Mouse (Mus musculus) c-Kit-positive CD71-positive TER-119-negative erythroid progenitor cells, embryonic 14.5 days (primary cell): Measurements from ENCODE around the gene Gnl2.

Experiments used
- DNase-seq: peaks from one replicate; pipeline ENCODE4 v3.0.0-alpha.2; 2013; ENCODE audit warnings: low read depth

Gene Gnl2

GRCm38 (mm10) chr4:125015806-125016635 lies at the start of gene Gnl2:
Gene Gnl2, plus strand, starts transcription at chr4:125016585.
- no peak for DNase-seq

- DNase-seq, result no peak
These were observed 47.7 kb upstream of the Gnl2 start for GRCm38 (mm10) chr4:124968711-124969110.

- no peak for DNase-seq
These were observed 47.1 kb upstream of the Gnl2 start for GRCm38 (mm10) chr4:124969219-124969848.

- no peak for DNase-seq
These were observed 46.2 kb upstream of the Gnl2 start for GRCm38 (mm10) chr4:124970194-124970593.

GRCm38 (mm10) chr4:124970677-124971076 lies 45.7 kb upstream of the Gnl2 start:
- no peak for DNase-seq

DNA sequence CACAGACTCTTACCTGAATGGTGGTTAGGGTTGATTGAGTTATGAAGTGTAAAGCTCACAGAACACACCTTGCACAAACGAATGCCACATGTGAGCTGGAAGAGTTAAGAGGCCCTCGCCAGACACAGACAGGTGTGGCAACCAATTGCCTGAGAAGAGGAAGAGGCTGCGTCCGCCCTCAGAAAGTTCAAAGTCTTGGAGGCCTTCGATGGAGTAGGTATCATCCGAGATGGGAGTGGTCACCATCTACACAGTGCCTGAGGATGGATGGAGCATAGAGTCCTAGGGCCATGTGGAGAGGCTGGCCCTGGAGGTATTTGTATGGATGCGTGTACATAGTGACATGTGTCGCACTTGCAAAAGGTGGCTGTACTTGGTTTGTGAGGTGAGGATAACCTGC lies 45.3 kb upstream of the Gnl2 start:
- no peak for DNase-seq

GRCm38 (mm10) chr4:124972316-124972715 lies 44.1 kb upstream of the Gnl2 start:
- no peak for DNase-seq

GRCm38 (mm10) chr4:124973296-124973695 lies 43.1 kb upstream of the Gnl2 start:
- DNase-seq, result no peak

DNA sequence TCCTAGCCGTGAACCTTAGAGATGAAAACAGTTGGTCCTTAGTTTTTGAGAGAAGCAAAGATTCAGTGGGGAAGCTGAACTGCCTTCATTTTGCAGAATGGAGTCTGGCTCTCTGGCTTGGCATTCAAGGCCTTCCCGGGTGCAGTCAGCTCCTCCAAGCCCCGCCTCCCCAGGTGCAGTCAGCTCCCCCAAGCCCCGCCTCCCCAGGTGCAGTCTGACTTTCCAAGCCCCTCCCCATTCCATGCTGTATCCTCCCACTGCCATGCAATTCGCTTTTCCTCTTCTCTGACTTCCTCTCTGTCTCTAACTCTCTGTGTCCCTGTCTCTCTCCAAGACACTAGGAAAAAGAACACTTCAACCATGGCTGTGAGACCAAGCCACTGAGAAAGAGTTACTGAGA lies 38.2 kb upstream of the Gnl2 start:
- DNase-seq, result no peak

DNA sequence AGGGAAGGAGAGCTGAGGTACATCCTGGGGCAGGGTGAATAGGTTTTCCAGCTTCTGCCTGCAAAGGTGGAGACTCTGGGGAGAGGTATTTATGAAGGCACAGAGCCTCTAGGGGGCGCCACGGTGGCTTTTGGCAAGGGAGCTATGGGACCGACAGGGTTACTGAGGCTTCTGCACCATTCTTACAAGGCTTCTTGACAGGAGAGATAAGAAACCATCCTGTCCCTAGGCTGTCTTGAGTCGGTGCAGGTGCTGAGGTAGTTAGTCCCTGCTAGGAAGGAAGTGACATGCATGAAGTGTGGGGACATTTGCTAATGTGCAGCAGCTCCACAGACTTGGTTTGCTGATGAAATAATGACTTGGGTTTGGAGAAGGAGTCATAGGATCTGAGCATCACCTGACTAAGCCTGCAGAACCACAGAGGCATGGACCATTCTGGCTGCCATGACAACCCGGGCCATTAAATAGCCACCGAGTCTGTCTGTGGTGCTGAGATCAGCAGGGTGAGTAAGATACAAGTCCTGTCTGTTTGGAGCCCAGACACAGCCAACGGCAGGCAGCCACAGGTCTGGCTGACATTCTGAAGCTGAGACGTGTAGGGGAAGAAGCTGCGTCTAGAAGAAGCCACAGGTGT lies 32.4 kb upstream of the Gnl2 start:
- peak; percentile 28 for DNase-seq

DNA sequence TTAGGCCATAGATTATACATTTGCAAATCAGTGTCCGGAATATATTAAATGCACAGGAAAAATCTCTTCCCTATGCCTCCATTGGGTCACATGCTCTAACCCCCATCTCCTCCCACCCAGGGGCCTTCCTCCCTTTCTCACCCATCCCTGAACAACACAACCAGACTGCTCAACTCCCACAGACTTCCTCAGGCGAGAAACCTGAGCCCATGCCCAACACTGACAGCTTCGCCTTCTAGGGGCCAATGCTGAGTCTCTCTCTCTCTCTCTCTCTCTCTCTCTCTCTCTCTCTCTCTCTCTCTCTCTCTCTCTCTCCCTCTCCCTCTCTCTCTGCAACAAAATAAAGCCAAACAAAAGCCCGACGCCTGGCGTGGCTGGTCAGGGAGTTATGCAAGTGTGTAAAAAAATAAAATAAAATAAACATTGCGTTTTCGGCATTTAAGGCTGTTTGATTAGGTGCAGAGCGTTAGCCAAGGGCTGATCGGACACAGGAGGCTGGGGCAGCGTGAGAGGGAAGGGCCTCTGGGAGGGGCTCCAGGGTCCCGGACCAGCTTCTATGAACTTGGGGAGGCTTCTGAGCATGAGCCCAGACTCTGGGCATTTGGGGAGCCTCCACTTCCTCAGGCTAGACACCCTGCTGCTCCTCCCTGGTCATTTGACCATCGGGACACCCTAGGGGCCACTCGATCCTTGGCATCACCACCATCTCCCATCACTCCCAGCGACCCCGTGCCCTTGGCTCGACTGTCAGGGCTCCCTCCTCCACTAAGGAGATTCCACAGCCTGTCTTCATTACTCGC lies 31.3 kb upstream of the Gnl2 start:
- DNase-seq, result no peak

DNA sequence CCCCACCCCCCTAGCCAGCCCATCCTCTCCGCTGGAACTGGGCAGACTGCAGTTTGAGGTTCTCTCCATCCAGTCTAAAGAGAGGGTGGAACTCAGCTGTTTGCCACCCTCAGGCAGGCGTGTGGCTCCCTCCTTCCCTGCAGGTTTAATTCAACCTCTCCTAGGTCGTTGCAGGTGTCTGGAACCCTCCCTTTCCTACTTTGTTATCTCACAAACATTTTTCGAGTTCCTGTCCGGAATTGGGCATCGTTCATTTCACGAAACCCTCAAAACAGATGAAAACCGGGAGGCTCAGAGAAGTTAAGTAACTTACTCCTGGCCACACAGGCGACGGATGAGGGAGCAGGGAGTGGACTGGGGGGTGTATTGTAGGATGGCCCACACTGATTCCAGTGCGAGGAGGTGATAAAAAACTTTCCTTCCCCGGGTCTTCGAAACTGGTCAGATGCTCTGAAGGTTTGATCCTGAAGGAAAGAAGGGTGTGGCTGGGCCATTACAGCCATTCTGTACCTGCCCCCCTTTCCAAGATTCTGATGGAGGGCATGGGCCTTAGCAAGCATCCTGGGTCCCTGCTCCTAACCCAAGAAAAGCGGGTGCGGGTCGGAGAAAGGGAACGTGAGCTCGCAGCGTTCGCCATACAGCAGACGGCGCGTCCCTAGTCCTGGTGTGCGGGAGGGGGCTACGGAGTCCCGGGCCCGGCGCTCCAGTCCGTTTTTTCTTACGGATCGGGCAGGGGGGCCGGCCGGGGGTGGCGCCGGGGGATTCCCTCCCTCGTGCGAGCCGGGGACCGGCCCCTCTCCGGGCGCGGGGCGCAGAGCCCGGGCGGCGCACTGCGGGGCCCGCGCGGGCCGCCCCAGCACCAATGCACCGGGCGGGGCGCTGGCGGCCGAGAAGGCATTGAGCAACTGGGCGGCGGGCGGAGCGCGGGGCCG lies 30.4 kb upstream of the Gnl2 start, which contains the start of gene Rspo1:
Rspo1 (plus strand) TSS at position 760 of the 932 bp plus-strand sequence.
- no peak for DNase-seq

- no peak for DNase-seq
These were observed 29.4 kb upstream of the Gnl2 start for GRCm38 (mm10) chr4:124986739-124987710.

DNA sequence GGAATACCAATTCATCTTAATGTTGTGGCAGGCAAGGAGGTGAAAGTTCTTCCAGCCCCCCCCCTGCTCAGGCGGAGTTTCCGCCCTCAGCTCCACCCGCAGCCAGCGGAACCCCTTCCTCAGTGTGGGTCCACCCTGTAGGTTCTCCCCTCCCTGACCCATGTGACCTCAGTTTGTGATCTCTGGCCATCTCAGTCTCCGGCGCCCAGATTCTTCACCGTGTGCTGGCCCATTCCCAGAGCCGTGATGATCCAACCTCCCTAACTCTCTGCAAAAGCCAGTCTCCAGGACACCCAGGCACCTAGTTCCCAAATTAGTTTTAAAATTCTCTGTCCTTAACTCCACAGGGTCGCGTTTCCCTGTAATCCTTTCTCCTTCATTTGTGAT lies 28.7 kb upstream of the Gnl2 start:
- no peak for DNase-seq

GRCm38 (mm10) chr4:124988382-124988781 lies 28.0 kb upstream of the Gnl2 start:
- no peak for DNase-seq

DNA sequence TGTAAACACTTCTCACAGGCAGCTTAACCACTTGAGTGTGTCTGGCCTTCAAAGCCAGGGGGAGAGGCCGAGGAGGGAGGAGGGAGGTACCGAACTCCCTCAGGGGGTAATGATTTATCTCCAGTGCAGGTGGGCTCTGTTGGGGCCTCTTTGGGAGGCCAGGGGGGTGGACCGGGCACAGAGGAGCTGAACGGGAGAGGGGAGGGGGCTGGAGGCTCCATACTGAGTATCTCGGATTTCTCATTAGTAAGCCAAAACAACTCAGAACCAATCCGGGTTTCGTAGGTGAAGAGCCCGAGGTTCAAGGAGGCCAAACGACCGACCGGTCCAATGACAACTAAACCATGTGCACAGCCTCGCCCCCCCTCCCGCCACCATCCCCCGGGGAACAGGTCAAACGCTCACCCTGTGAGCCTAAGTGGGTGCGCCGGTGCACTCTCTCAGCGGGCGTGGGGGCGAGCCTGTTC lies 26.6 kb upstream of the Gnl2 start:
- no peak for DNase-seq

DNA sequence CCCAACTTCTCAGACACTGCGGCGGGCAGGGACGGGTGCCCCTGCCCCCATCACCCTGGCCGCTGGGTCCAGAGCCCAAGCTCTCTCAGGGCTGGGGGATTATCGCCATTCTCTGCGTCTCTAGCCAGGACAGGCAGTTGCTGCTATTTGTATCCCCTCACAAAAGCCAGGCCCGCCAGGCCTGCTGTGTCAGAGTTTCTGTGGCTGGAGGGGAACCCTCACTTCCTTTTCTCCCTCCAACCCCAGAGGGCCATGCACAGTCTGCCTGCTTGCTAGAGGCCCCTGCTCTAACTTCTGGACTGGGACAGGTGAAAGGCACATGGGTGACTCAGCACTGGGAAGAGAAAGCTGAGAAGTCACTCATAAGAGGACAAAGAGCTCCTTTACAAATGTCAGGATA lies 26.1 kb upstream of the Gnl2 start:
- no peak for DNase-seq

- DNase-seq, result no peak
These were observed 18.8 kb upstream of the Gnl2 start for GRCm38 (mm10) chr4:124997479-124998147.

GRCm38 (mm10) chr4:124999548-124999947 lies 16.8 kb upstream of the Gnl2 start:
- no peak for DNase-seq
